Mouse (Mus musculus) lung, embryonic 14.5 days (tissue): Measurements from ENCODE around the gene Adnp. TPM values are rescaled to one million over a fixed set of nuclear protein-coding genes. Genes with fewer than 3 reads are reported as not detected.
A peak's percentile ranks its signal among the peaks of the same experiment; 100 is the strongest.

Experiments
- ATAC-seq: fragments of 200-750 bp; cut with Nextera tagmentation; 2 replicates; pipeline ENCODE4 v1.8.0; 2017; ENCODE audit warnings: mild to moderate bottlenecking, moderate TSS enrichment, moderate library complexity; ENCODE audit not compliant: insufficient read depth
- DNase-seq: peaks from one replicate; pipeline ENCODE4 v3.0.0-alpha.2; 2015
- H3K27ac ChIP-seq: fragments of 300-500 bp; sonication (generic); 2 replicates; pipeline ENCODE4 v1.5.1; 2014; ENCODE audit warnings: low read depth, mild to moderate bottlenecking, moderate library complexity
- H3K27me3 ChIP-seq: fragments of 300-500 bp; sonication (generic); 2 replicates; pipeline ENCODE4 v1.6.1; 2014; ENCODE audit warnings: low read length, control low read depth; ENCODE audit not compliant: insufficient read depth
- H3K36me3 ChIP-seq: fragments of 300-500 bp; sonication (generic); 2 replicates; pipeline ENCODE4 v1.6.1; 2014; ENCODE audit warnings: control low read depth; ENCODE audit not compliant: insufficient read depth
- H3K4me1 ChIP-seq: fragments of 300-500 bp; sonication (generic); 2 replicates; pipeline ENCODE4 v1.6.1; 2014; ENCODE audit warnings: antibody characterized with exemption, control low read depth; ENCODE audit not compliant: insufficient read depth
- H3K4me2 ChIP-seq: fragments of 300-500 bp; sonication (generic); 2 replicates; pipeline ENCODE4 v1.6.1; 2014; ENCODE audit warnings: mild to moderate bottlenecking
- H3K4me3 ChIP-seq: fragments of 300-500 bp; sonication (generic); 2 replicates; pipeline ENCODE4 v1.5.1; 2014; ENCODE audit warnings: low read depth, low read length
- H3K9ac ChIP-seq: fragments of 300-500 bp; sonication (generic); 2 replicates; pipeline ENCODE4 v1.6.1; 2014
- H3K9me3 ChIP-seq: fragments of 300-500 bp; sonication (generic); 2 replicates; pipeline ENCODE4 v1.6.1; 2016; ENCODE audit warnings: low read depth, low read length, control low read depth
- CTCF ChIP-seq: IDR thresholded peaks from 2 replicates; pipeline ENCODE4 v1.5.1; 2016; ENCODE audit warnings: antibody characterized with exemption, low read depth
- WGBS: fragments of 180-500 bp; shearing (Covaris S2); extraction: QIAGEN DNeasy Blood & Tissue Kit; methylation state at CpG from one replicate; pipeline ENCODE4 v1.1.7; 2014; 5-methylcytosine and 5-hydroxymethylcytosine counted together
- polyA plus RNA-seq: library from polyadenylated mRNA; unstranded; fragments of >200 nt; fragmentation: Nextera tagmentation; extraction: Ambion mirVana; gene quantifications from 2 replicates; pipeline ENCODE4 v1.2.1, GENCODE M21; 2014

Gene Adnp
- polyA plus RNA-seq, 1 experiment from 2014 or later: 16.2 TPM

DNA sequence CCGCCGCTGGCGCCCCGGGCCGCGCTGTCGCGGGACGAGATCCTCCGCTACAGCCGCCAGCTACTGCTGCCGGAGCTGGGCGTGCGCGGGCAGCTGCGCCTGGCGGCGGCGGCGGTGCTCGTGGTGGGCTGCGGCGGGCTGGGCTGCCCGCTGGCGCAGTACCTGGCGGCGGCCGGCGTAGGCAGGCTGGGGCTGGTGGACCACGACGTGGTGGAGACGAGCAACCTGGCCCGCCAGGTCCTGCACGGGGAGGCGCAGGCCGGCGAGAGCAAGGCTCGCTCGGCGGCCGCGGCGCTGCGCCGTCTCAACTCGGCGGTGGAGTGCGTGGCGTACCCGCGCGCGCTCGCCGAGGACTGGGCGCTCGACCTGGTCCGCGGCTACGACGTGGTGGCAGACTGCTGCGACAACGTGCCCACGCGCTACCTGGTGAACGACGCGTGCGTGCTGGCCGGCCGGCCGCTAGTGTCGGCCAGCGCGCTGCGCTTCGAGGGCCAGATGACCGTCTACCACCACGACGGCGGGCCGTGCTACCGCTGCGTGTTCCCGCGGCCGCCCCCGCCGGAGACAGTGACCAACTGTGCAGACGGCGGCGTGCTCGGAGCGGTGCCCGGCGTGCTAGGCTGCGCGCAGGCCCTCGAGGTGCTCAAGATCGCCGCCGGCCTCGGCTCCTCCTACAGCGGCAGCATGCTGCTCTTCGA, 24.0 kb upstream of the Adnp start:
- 1% methylated on average over 88 of the region's 105 CpGs for WGBS
- peak; percentile 15 for DNase-seq
- peak overlapping the region; percentile 95 for H3K27ac ChIP-seq
- no peaks in the 10 kb centered on the region for H3K9me3 ChIP-seq
- H3K4me3 ChIP-seq: peak overlapping the region; percentile 100
- peak; percentile 65 for ATAC-seq
- H3K27me3 ChIP-seq: no peaks in the 10 kb centered on the region
- TF ChIP-seq CTCF: no peak
- H3K36me3 ChIP-seq: peaks cover 43% of the 10 kb centered on the region
- peaks cover 14% of the 10 kb centered on the region; the same call in 1 of the 2 replicates for H3K4me1 ChIP-seq
- H3K9ac ChIP-seq: peak overlapping the region; percentile 92
- H3K4me2 ChIP-seq: peak overlapping the region; percentile 99

DNA sequence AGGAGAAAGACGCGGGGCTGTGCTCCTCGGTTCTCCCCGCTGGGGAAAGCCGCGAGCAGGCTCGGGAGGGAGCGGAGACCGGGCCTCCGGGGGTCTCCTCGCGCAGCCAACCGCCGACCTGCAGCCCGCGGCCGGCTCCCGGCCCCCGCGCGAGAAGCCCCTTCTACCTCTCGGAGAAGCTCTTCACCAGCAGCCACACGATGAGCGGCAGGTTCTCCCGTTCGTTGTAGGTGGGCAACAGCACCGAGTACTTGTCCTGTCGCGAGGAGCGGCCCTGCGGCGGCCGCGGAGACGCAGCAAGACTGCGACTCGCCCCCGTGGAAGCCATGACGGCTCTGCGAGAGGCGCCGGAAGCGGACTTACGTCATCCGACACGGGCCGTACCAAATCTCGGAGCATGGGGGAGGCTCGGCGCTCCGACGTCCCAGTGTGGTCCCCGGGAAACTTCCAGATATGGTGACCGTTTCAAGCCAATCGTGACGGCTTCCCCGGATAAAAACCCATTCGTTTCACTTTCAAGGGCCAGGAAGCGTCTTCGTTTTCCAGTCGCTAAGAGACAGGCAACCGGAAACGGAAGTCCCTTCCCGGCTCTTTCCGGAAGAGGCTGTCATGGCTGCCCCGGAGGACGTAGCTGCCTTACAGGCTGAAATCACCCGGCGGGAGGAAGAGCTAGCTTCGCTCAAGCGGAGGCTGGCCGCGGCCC, 23.3 kb upstream of the Adnp start, which contains the start of the genes Gm20716, Dpm1 and Mocs3:
Gene Gm20716 (minus strand): TSS at position 339 of the 703 bp plus-strand sequence.
Gene Dpm1 (minus strand): TSS at position 566 of the 703 bp plus-strand sequence.
Gene Mocs3 (plus strand): TSS at position 597 of the 703 bp plus-strand sequence.
- Histone ChIP-seq H3K4me1 (peaks cover 14% of the 10 kb centered on the region; the same call in 1 of the 2 replicates), H3K4me3 (peak within 1 kb of the TSS; percentile 100), H3K36me3 (peaks cover 51% of the 10 kb centered on the region), H3K27me3 (no peaks in the 10 kb centered on the region), H3K9ac (peak within 1 kb of the TSS; percentile 92), H3K27ac (peak within 1 kb of the TSS; percentile 95), H3K9me3 (no peaks in the 10 kb centered on the region), H3K4me2 (peak within 1 kb of the TSS; percentile 99)
- under 1% methylated on average over 73 of the region's 73 CpGs for WGBS
- DNase-seq: peak; percentile 93
- no peak for TF ChIP-seq CTCF
- ATAC-seq: peak; percentile 87

- H3K4me3 ChIP-seq: peak overlapping the region; percentile 100
- H3K27me3 ChIP-seq: no peaks in the 10 kb centered on the region
- no peaks in the 10 kb centered on the region for H3K9me3 ChIP-seq
- no peak for TF ChIP-seq CTCF
- DNase-seq: peak; percentile 38
- peak overlapping the region; percentile 99 for H3K4me2 ChIP-seq
- peaks cover 14% of the 10 kb centered on the region; the same call in 1 of the 2 replicates for H3K4me1 ChIP-seq
- H3K36me3 ChIP-seq: peaks cover 55% of the 10 kb centered on the region
- H3K27ac ChIP-seq: peak overlapping the region; percentile 95
- H3K9ac ChIP-seq: peak overlapping the region; percentile 92
- ATAC-seq: no peak
- 17% methylated on average over 41 of the region's 41 CpGs for WGBS
Measured at GRCm38 (mm10) chr2:168229116-168230025, 22.5 kb upstream of the Adnp start.

DNA sequence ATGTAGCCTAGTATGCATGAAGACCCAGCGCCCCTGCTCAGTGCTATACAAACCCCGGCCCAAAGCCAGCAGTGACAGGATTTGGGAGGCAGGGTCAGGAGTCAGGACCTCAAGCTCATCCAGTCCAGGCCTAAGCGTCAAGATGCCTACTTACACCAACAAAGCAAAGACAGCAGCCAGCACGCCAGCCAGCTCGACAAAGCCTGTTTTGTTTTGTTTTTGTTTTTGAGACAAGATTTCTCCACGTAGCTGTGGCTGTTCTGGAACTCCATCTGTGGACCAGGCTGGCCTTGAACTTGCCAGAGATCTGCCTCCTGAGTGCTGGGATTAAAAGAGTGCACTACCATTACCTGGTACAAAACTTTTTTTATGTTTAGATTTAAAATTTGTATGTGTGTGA, 16.4 kb upstream of the Adnp start:
- Histone ChIP-seq H3K36me3 (peaks cover 83% of the 10 kb centered on the region), H3K27me3 (no peaks in the 10 kb centered on the region), H3K4me1 (no peaks in the 10 kb centered on the region), H3K27ac (no peak overlapping the region), H3K9me3 (no peaks in the 10 kb centered on the region), H3K4me3 (no peak overlapping the region), H3K4me2 (no peak overlapping the region), H3K9ac (no peak overlapping the region)
- no peak for TF ChIP-seq CTCF
- no peak for DNase-seq
- no peak for ATAC-seq
- WGBS: 85% methylated on average over 6 of the region's 6 CpGs

- no peaks in the 10 kb centered on the region for H3K27me3 ChIP-seq
- DNase-seq (no peak), ATAC-seq (no peak)
- no peak overlapping the region for H3K9ac ChIP-seq
- peaks cover 90% of the 10 kb centered on the region for H3K36me3 ChIP-seq
- H3K9me3 ChIP-seq: no peaks in the 10 kb centered on the region
- no peaks in the 10 kb centered on the region for H3K4me1 ChIP-seq
- H3K4me2 ChIP-seq: no peak overlapping the region
- 57% methylated on average over 5 of the region's 5 CpGs for WGBS
- H3K4me3 ChIP-seq: no peak overlapping the region
- no peak overlapping the region for H3K27ac ChIP-seq
- TF ChIP-seq CTCF: no peak
Measured at GRCm38 (mm10) chr2:168213788-168214397, 7.0 kb upstream of the Adnp start.

GRCm38 (mm10) chr2:168207883-168208282, 971 bp upstream of the Adnp start:
- Histone ChIP-seq H3K4me2 (no peak overlapping the region), H3K36me3 (peaks cover 62% of the 10 kb centered on the region), H3K9me3 (no peaks in the 10 kb centered on the region), H3K27me3 (no peaks in the 10 kb centered on the region), H3K27ac (peak overlapping the region; percentile 99), H3K9ac (no peak overlapping the region), H3K4me3 (peak overlapping the region; percentile 98; the same call in 1 of the 2 replicates), H3K4me1 (peaks cover 8% of the 10 kb centered on the region; the same call in 1 of the 2 replicates)
- no peak for ATAC-seq
- 89% methylated on average over 3 of the region's 3 CpGs for WGBS
- DNase-seq: no peak
- no peak for TF ChIP-seq CTCF
